ENCODE assay signal across 16 mouse cellular contexts in the genomic region with DNA sequence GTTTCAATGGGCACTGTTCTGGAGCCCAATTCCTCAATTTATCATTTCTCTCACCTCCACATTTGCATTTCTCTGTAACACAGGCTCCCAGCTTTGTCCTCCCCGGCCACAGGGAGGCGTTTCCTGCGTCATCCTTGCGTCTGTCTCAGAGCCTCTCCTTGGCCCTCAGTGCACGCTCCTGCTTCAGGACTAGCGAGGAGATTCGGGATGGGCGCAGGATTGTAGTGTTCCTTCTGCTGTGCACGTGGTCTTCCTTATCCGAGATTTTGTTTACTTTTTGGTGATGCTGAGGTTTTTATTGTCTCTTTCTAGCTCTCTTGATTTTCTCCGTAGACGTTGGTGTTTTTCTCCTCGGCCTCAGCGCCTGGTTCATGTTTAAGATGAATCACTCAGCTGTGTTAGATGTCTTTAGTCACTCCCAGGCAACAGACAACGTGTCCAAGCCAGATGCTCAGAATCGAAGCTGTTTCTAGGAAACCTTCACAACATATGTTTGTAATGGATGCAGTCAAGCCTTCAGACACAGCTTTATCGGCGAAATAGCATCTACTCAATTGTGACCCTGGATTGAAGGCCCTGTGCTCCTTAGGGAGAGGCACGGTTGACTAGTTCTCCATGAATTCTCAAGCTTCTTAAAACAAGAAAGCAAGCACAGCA. TPM values are rescaled to one million over a fixed set of nuclear protein-coding genes. Genes with fewer than 3 reads are reported as not detected.
DNase-seq lines count a peak whose midpoint lies in the region; ATAC-seq and TF ChIP-seq lines count a peak whose summit lies in the region.
"Had no signal": no experiment of that assay in that cellular context is flagged by ENCODE, and none has a peak within 500 bp of the region (broad histone marks: within the 10 kb centered on the region; RNA-seq: fewer than 3 reads in every experiment).

No protein-coding gene starts in this region.

- DNase-seq in frontal cortex, postnatal 36 days (ENCODE audit: low spot score in 2 of 2), result peak; percentile 47 to 59
- no peak for DNase-seq in frontal cortex, postnatal 10 days (ENCODE audit: low spot score in 2 of 2)
- DNase-seq in midbrain, embryonic 14.5 days, result peak; percentile 45
- peak; percentile 79 for DNase-seq in brain, adult 2 months (ENCODE audit: low read depth, low spot score)
- no peak for DNase-seq in Muller cell, postnatal 12 days (ENCODE audit: inconsistent ontology term)
- no peak for DNase-seq in kidney, adult 9 months
- DNase-seq: heart, adult 18-20 months; heart, postnatal 36 days; kidney, postnatal 14 days; thymus, postnatal 36 days had no signal

- ATAC-seq in midbrain, embryonic 14.5 days (ENCODE audit: low FRiP score, low TSS enrichment), result no peak
- ATAC-seq in midbrain, embryonic 16.5 days, result no peak
- ATAC-seq: CD4-positive, CD25-positive, alpha-beta regulatory T cell, adult 4 months had no signal

- no peak for TF ChIP-seq POLR2A in myocyte (IDR thresholded peaks at IDR 0.05; ENCODE audit: insufficient read length, low read depth)

- H3K4me1 ChIP-seq in midbrain, embryonic 14.5 days (ENCODE audit: control insufficient read depth, insufficient read depth, low read length), result no peaks in the 10 kb centered on the region
- no peaks in the 10 kb centered on the region for H3K4me1 ChIP-seq in midbrain, embryonic 16.5 days (ENCODE audit: control insufficient read depth, insufficient read depth, low read length)
- H3K4me1 ChIP-seq: limb, embryonic 12.5 days; lung, embryonic 15.5 days had no signal

- no peak overlapping the region; the same call in 1 of the 2 replicates for H3K4me2 ChIP-seq in midbrain, embryonic 14.5 days (ENCODE audit: low read length)
- H3K4me2 ChIP-seq in midbrain, embryonic 16.5 days (ENCODE audit: low read length), result no peak overlapping the region
- H3K4me2 ChIP-seq in myocyte (ENCODE audit: low read depth), result peak overlapping the region; percentile 49
- H3K4me2 ChIP-seq: limb, embryonic 12.5 days; lung, embryonic 15.5 days had no signal

- H3K27me3 ChIP-seq in midbrain, embryonic 14.5 days (ENCODE audit: control insufficient read depth, insufficient read depth, low read length), result no peaks in the 10 kb centered on the region
- H3K27me3 ChIP-seq in midbrain, embryonic 16.5 days (ENCODE audit: control insufficient read depth, insufficient read depth, low read depth, low read length), result no peaks in the 10 kb centered on the region
- H3K27me3 ChIP-seq in myocyte (ENCODE audit: control insufficient read depth, insufficient read depth, insufficient read length), result no peaks in the 10 kb centered on the region
- H3K27me3 ChIP-seq: limb, embryonic 12.5 days; lung, embryonic 15.5 days had no signal

- no peak overlapping the region for H3K27ac ChIP-seq in midbrain, embryonic 14.5 days (replicated peaks; ENCODE audit: low read depth, low read length)
- no peak overlapping the region for H3K27ac ChIP-seq in midbrain, embryonic 16.5 days (ENCODE audit: low read length)
- H3K27ac ChIP-seq: limb, embryonic 12.5 days; lung, embryonic 15.5 days had no signal

- H3K4me3 ChIP-seq in midbrain, embryonic 14.5 days (replicated peaks; ENCODE audit: low read depth, low read length), result no peak overlapping the region
- no peak overlapping the region for H3K4me3 ChIP-seq in midbrain, embryonic 16.5 days (ENCODE audit: low read depth, low read length)
- H3K4me3 ChIP-seq in myocyte, result no peak overlapping the region
- H3K4me3 ChIP-seq: limb, embryonic 12.5 days; lung, embryonic 15.5 days had no signal

- no peaks in the 10 kb centered on the region for H3K9me3 ChIP-seq in midbrain, embryonic 14.5 days (ENCODE audit: control insufficient read depth, low read length)
- no peaks in the 10 kb centered on the region for H3K9me3 ChIP-seq in midbrain, embryonic 16.5 days (replicated peaks; ENCODE audit: control insufficient read depth, low read length, poor library complexity, severe bottlenecking)
- H3K9me3 ChIP-seq: limb, embryonic 12.5 days; lung, embryonic 15.5 days had no signal

- H3ac ChIP-seq in myocyte (ENCODE audit: control insufficient read depth, insufficient read length), result no peak overlapping the region

- no peaks in the 10 kb centered on the region for H3K36me3 ChIP-seq in midbrain, embryonic 14.5 days (ENCODE audit: control insufficient read depth, insufficient read depth, low read length)
- H3K36me3 ChIP-seq in midbrain, embryonic 16.5 days (ENCODE audit: control insufficient read depth, insufficient read depth, low read length), result no peaks in the 10 kb centered on the region
- H3K36me3 ChIP-seq in myocyte (ENCODE audit: control insufficient read depth, insufficient read depth), result no peaks in the 10 kb centered on the region
- H3K36me3 ChIP-seq: limb, embryonic 12.5 days; lung, embryonic 15.5 days had no signal

- H3K79me2 ChIP-seq in myocyte (ENCODE audit: control insufficient read depth, insufficient read depth), result no peaks in the 10 kb centered on the region

- 35% methylated on average over 19 of the region's 19 CpGs for WGBS in midbrain, embryonic 14.5 days
- 42% methylated on average over 19 of the region's 19 CpGs for WGBS in midbrain, embryonic 16.5 days

- no peak overlapping the region for H3K9ac ChIP-seq in midbrain, embryonic 14.5 days (replicated peaks; ENCODE audit: low read length)
- no peak overlapping the region for H3K9ac ChIP-seq in midbrain, embryonic 16.5 days (ENCODE audit: low read depth, low read length)
- H3K9ac ChIP-seq: limb, embryonic 12.5 days; lung, embryonic 15.5 days had no signal

TF ChIP-seq in myocyte, 11 proteins besides CTCF, POLR2A, EP300 and RAD21:
- TF ChIP-seq MYOD1 (IDR thresholded peaks at IDR 0.05; ENCODE audit: control insufficient read depth in 1 of 3, insufficient read length in 2 of 3, low read depth in 2 of 3) (no peak), SRF (IDR thresholded peaks at IDR 0.05; ENCODE audit: control insufficient read depth, insufficient read length, low read depth) (no peak), REST (IDR thresholded peaks at IDR 0.05; ENCODE audit: insufficient read depth, insufficient read length) (no peak), CEBPB (IDR thresholded peaks at IDR 0.05; ENCODE audit: insufficient read depth, poor library complexity, severe bottlenecking) (no peak), TCF12 (IDR thresholded peaks at IDR 0.05; ENCODE audit: insufficient read depth, poor library complexity, severe bottlenecking) (no peak), POLR2AphosphoS2 (IDR thresholded peaks at IDR 0.05; ENCODE audit: insufficient read length, low read depth) (no peak), E2F4 (IDR thresholded peaks at IDR 0.05; ENCODE audit: insufficient read depth) (no peak), USF1 (IDR thresholded peaks at IDR 0.05; ENCODE audit: low read depth) (no peak), MYOG (IDR thresholded peaks at IDR 0.05; ENCODE audit: control insufficient read depth in 1 of 3, insufficient read depth in 1 of 3, insufficient read length in 2 of 3, low read depth in 2 of 3) (no peak), MAX (IDR thresholded peaks at IDR 0.05; ENCODE audit: low read depth) (no peak), TCF3 (IDR thresholded peaks at IDR 0.05; ENCODE audit: insufficient read length, low read depth) (no peak)

RNA-seq across cellular contexts. Expression of a gene that starts 20.0 kb away (rescaled TPM):
- polyA plus RNA-seq in midbrain, embryonic 14.5 days (2014; fragmentation: Nextera tagmentation; extraction: Ambion mirVana), result 2.5 and 3.1 TPM in 2 replicates
- 4.4 and 5.5 TPM in 2 replicates for polyA plus RNA-seq in midbrain, embryonic 16.5 days (2015; fragmentation: Nextera tagmentation; extraction: Ambion mirVana)
- 1.1 TPM for polyA plus RNA-seq in myocyte (2012; fragmentation: generic; extraction: Trizol)
- polyA plus RNA-seq: CD4-positive, CD25-positive, alpha-beta regulatory T cell, adult 4 months; forebrain, embryonic 11.5 days had no signal

RNA-seq across cellular contexts. Expression of a gene that starts 27.6 kb away (rescaled TPM):
- polyA plus RNA-seq in midbrain, embryonic 14.5 days (2014; fragmentation: Nextera tagmentation; extraction: Ambion mirVana), result 310 and 316 TPM in 2 replicates
- 329 and 342 TPM in 2 replicates for polyA plus RNA-seq in midbrain, embryonic 16.5 days (2015; fragmentation: Nextera tagmentation; extraction: Ambion mirVana)
- 55.0 TPM for polyA plus RNA-seq in myocyte (2012; fragmentation: generic; extraction: Trizol)

RNA-seq across cellular contexts. Expression of a gene that starts 51.6 kb away (rescaled TPM):
- 523 and 525 TPM in 2 replicates for polyA plus RNA-seq in midbrain, embryonic 14.5 days (2014; fragmentation: Nextera tagmentation; extraction: Ambion mirVana)
- polyA plus RNA-seq in midbrain, embryonic 16.5 days (2015; fragmentation: Nextera tagmentation; extraction: Ambion mirVana), result 391 and 407 TPM in 2 replicates
- polyA plus RNA-seq in myocyte (2012; fragmentation: generic; extraction: Trizol), result 1,509 TPM

Comparison
In these comparisons a context has a peak if more than half of its experiments do, and no peak if none do; other contexts are left out.
1. DNase-seq: peak in frontal cortex, postnatal 36 days (2 of 2), midbrain, embryonic 14.5 days (single experiment) and brain, adult 2 months (single experiment); none in frontal cortex, postnatal 10 days (0 of 2), Muller cell, postnatal 12 days (single experiment) and kidney, adult 9 months (single experiment).